Mouse (Mus musculus): ENCODE data around the gene Uba5. TPM values are rescaled to one million over a fixed set of nuclear protein-coding genes. Genes with fewer than 3 reads are reported as not detected.

The Uba5 gene
- total RNA-seq, 2 experiments from 2014 or later, result 39.0 to 41.6 TPM

- intact Hi-C loops (cut with DNase I), result no loop called here
- no peak for DNase-seq (ENCODE audit: low spot score in 2 of 2)
Observed at GRCm38 (mm10) chr9:104070863-104071604, 8.1 kb upstream of the Uba5 start.

GRCm38 (mm10) chr9:104070241-104070640 is 7.3 kb upstream of the Uba5 start:
- no peak for DNase-seq (ENCODE audit: low spot score in 2 of 2)
- intact Hi-C loops (cut with DNase I), result no loop called here

GRCm38 (mm10) chr9:104064571-104064970 is 1.6 kb upstream of the Uba5 start:
- DNase-seq (ENCODE audit: low spot score in 2 of 2), result no peak
- intact Hi-C loops (cut with DNase I), result no loop called here

- intact Hi-C loops (cut with DNase I), result no loop called here
- peak; percentile 87 to 89 for DNase-seq (ENCODE audit: low spot score in 2 of 2)
Observed at GRCm38 (mm10) chr9:104063244-104063961, 469 bp upstream of the Uba5 start, which contains the start of gene Acad11. Acad11 (plus strand) TSS chr9:104063377.

GRCm38 (mm10) chr9:104051028-104051427 is 11.9 kb downstream of the Uba5 start:
- intact Hi-C loops (cut with DNase I), result no loop called here
- no peak for DNase-seq (ENCODE audit: low spot score in 2 of 2)

- intact Hi-C loops (cut with DNase I), result no loop called here
- no peak for DNase-seq (ENCODE audit: low spot score in 2 of 2)
Observed at GRCm38 (mm10) chr9:104043676-104044075, 19.3 kb downstream of the Uba5 start.

- DNase-seq (ENCODE audit: low spot score in 2 of 2), result no peak
- intact Hi-C loops (cut with DNase I), result no loop called here
Observed at GRCm38 (mm10) chr9:104040362-104040761, 22.6 kb downstream of the Uba5 start, which contains the start of gene Gm28305. Gm28305 (plus strand) TSS chr9:104040662.

- intact Hi-C loops (cut with DNase I), result no loop called here
- no peak for DNase-seq (ENCODE audit: low spot score in 2 of 2)
Observed at GRCm38 (mm10) chr9:104039742-104040141, 23.2 kb downstream of the Uba5 start.

GRCm38 (mm10) chr9:104039031-104039695 is 23.8 kb downstream of the Uba5 start:
- intact Hi-C loops (cut with DNase I), result no loop called here
- DNase-seq (ENCODE audit: low spot score in 2 of 2), result no peak

GRCm38 (mm10) chr9:104038266-104038665 is 24.7 kb downstream of the Uba5 start:
- no peak for DNase-seq (ENCODE audit: low spot score in 2 of 2)
- intact Hi-C loops (cut with DNase I), result no loop called here

GRCm38 (mm10) chr9:104035261-104036015 is 27.5 kb downstream of the Uba5 start:
- peak; percentile 79 to 81 for DNase-seq (ENCODE audit: low spot score in 2 of 2)
- intact Hi-C loops (cut with DNase I), result no loop called here

GRCm38 (mm10) chr9:104034718-104035117 is 28.2 kb downstream of the Uba5 start:
- intact Hi-C loops (cut with DNase I), result no loop called here
- DNase-seq (ENCODE audit: low spot score in 2 of 2), result no peak

GRCm38 (mm10) chr9:104034231-104034630 is 28.7 kb downstream of the Uba5 start:
- intact Hi-C loops (cut with DNase I), result no loop called here

GRCm38 (mm10) chr9:104029861-104030260 is 33.1 kb downstream of the Uba5 start:
- intact Hi-C loops (cut with DNase I), result no loop called here
- DNase-seq (ENCODE audit: low spot score in 2 of 2), result no peak

More at GRCm38 (mm10) chr9:104034231-104034630, 28.7 kb downstream of the Uba5 start:
- no peak for DNase-seq (ENCODE audit: low spot score in 2 of 2)

GRCm38 (mm10) chr9:104027186-104027585 is 35.7 kb downstream of the Uba5 start:
- intact Hi-C loops (cut with DNase I), result no loop called here
- DNase-seq (ENCODE audit: low spot score in 2 of 2), result no peak

- DNase-seq (ENCODE audit: low spot score in 2 of 2), result no peak
- intact Hi-C loops (cut with DNase I), result no loop called here
Observed at GRCm38 (mm10) chr9:104021026-104021425, 41.9 kb downstream of the Uba5 start.

- peak in 1 of 2 experiments; percentile 17 for DNase-seq (ENCODE audit: low spot score in 2 of 2)
- intact Hi-C loops (cut with DNase I), result no loop called here
Observed at GRCm38 (mm10) chr9:104014526-104014925, 48.4 kb downstream of the Uba5 start.

GRCm38 (mm10) chr9:104002913-104003330 is 60.0 kb downstream of the Uba5 start:
- intact Hi-C loops (cut with DNase I), result loop anchor here (5.0 kb wide), 1 partner anchor 381 kb away; no protein-coding TSS in a partner anchor
- DNase-seq (ENCODE audit: low spot score in 2 of 2), result peak; percentile 69 to 76
